Mouse (Mus musculus) inflammation-experienced regulatory T-cells, adult 6 months (primary cell): ENCODE measurements at regions not wholly inside any gene's neighbourhood (a gene's known extent, or its start where the extent isn't known, plus 50 kb on each side); places are given as distances from the start of the nearest gene placed in this dataset.

Source experiments
- ATAC-seq: one replicate; pipeline ENCODE4 v1.8.0; 2017

DNA sequence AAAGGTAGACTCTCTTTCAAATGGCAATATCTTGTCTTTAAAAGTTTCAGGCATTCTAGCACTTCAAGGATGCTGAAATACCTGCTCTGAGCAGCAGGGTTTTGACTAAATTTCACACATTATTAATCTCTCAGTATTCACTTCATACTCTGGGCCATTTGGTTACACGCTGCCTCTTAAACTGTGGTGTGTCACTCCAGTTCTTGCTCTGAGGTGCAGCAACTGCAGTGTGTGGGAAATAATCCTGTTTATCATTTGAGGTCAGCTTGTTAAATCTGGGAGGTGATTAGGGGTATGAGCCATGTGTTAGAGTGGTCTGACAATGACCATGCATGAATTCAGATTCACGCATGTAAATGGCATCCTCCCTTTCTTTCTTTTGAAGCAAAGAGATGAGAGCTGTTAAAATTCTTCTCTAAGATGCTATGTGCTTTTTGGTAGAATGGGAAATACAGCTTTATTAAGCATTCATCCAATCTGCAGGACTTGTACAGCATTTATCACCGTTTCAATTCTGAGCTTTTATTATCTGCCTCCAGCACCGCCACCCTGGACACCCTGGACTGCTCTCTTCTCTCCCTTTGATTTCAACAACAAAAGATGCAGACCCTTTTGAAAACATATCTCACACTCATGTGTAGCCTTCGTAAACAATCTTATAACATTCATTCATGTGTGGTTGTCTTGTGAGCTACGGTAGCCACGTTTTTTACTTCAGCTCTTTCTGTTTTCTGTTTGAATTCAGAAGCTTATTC lies 362.4 kb upstream of the Gm38303 start:
- ATAC-seq = no peak

DNA sequence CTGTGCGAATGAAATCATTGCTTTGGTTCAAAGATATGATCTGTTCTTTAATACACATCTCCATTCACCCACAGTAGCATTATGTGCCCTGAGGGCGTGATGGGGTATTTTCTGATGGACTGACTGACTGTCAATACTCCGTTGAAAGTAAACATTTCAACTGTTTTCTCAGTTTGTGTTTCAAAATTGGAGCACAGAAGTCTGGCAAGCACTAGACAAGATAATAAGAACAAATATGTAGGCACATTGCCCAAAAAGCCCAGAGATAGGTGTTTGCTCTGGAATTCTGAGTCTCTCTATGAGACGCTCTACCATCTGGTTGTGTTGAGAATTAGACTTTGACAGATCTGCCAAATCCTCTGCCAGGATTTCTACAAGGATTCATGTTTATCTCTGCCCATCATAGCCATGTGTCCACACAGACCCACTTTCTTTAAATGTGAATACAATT lies 350.0 kb upstream of the Gm38303 start:
- no peak for ATAC-seq

GRCm38 (mm10) chr3:10684885-10685500 lies 349.5 kb upstream of the Gm38303 start:
- no peak for ATAC-seq

- peak; percentile 38 for ATAC-seq
Observed at GRCm38 (mm10) chr3:10681938-10682337, 346.5 kb upstream of the Gm38303 start.

DNA sequence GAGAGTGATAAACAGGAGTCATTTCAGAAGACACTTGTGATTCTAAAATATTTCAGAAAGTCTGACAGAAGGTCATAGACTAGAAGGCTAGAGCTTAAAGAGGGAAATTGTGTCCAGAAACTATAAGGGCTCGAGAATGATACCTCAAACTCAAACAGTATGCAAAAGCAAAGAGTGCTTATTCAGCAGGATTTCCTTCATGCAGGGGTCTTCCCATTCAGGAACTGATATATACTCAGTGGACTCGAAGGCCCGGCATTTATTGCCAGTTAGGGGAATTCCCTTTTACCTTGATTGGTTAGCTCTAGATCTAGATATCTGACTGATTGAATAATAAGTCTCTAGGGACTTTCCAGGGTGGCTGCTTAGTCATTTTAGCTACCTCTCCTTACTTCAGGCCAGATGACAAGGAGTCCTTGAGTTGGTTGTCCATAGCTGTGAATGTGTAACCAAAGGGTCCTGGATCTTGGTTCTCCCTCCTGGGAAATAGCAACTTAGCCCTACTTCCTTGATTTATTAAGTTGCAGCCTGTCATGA lies 312.6 kb upstream of the Gm38303 start:
- peak; percentile 92 for ATAC-seq
